Mouse (Mus musculus) hindbrain, embryonic 12.5 days (tissue): ENCODE data around the gene Ikzf2. TPM values are rescaled to one million over a fixed set of nuclear protein-coding genes. Genes with fewer than 3 reads are reported as not detected.

Experiments used
- ATAC-seq: fragments of 200-750 bp; cut with Nextera tagmentation; 2 replicates; pipeline ENCODE4 v1.8.0; 2017; ENCODE audit warnings: moderate TSS enrichment; ENCODE audit not compliant: low FRiP score
- H3K27ac ChIP-seq: fragments of 300-500 bp; sonication (generic); 2 replicates; pipeline ENCODE4 v1.5.1; 2016; ENCODE audit warnings: mild to moderate bottlenecking
- H3K27me3 ChIP-seq: fragments of 300-500 bp; sonication (generic); 2 replicates; pipeline ENCODE4 v1.6.1; 2016; ENCODE audit warnings: mild to moderate bottlenecking
- H3K36me3 ChIP-seq: fragments of 300-500 bp; sonication (generic); 2 replicates; pipeline ENCODE4 v1.6.1; 2016; ENCODE audit warnings: mild to moderate bottlenecking
- H3K4me1 ChIP-seq: fragments of 300-500 bp; sonication (generic); 2 replicates; pipeline ENCODE4 v1.6.1; 2016
- H3K4me2 ChIP-seq: fragments of 300-500 bp; sonication (generic); replicated peaks from 2 replicates; pipeline ENCODE4 v1.6.1; 2016; ENCODE audit warnings: mild to moderate bottlenecking
- H3K4me3 ChIP-seq: fragments of 300-500 bp; sonication (generic); 2 replicates; pipeline ENCODE4 v1.5.1; 2016; ENCODE audit warnings: mild to moderate bottlenecking
- H3K9ac ChIP-seq: fragments of 300-500 bp; sonication (generic); 2 replicates; pipeline ENCODE4 v1.6.1; 2016; ENCODE audit warnings: mild to moderate bottlenecking, moderate library complexity
- H3K9me3 ChIP-seq: fragments of 300-500 bp; sonication (generic); replicated peaks from 2 replicates; pipeline ENCODE4 v1.6.1; 2016; ENCODE audit warnings: mild to moderate bottlenecking
- WGBS: fragments of 180-500 bp; shearing (Covaris S2); methylation state at CpG from one replicate; pipeline ENCODE4 v1.1.7; 2016; 5-methylcytosine and 5-hydroxymethylcytosine counted together
- polyA plus RNA-seq: library from polyadenylated mRNA; unstranded; fragments of >200 nt; fragmentation: Nextera tagmentation; extraction: Ambion mirVana; gene quantifications from 2 replicates; pipeline ENCODE4 v1.2.1, GENCODE M21; 2016

Gene Ikzf2
- polyA plus RNA-seq, 1 experiment from 2014 or later, result 6.2 TPM

- Histone ChIP-seq H3K4me2 (no peak overlapping the region), H3K27ac (no peak overlapping the region), H3K27me3 (no peaks in the 10 kb centered on the region), H3K4me3 (no peak overlapping the region), H3K9me3 (no peaks in the 10 kb centered on the region), H3K4me1 (no peaks in the 10 kb centered on the region), H3K9ac (no peak overlapping the region), H3K36me3 (no peaks in the 10 kb centered on the region)
- no peak for ATAC-seq
- 84% methylated on average over 11 of the region's 11 CpGs for WGBS
Measured at GRCm38 (mm10) chr1:69493309-69494047, 193.6 kb downstream of the Ikzf2 start.

- 94% methylated on average over 4 of the region's 4 CpGs for WGBS
- Histone ChIP-seq H3K4me3 (no peak overlapping the region), H3K9ac (no peak overlapping the region), H3K27ac (no peak overlapping the region), H3K4me1 (no peaks in the 10 kb centered on the region), H3K4me2 (no peak overlapping the region), H3K9me3 (no peaks in the 10 kb centered on the region), H3K27me3 (no peaks in the 10 kb centered on the region), H3K36me3 (no peaks in the 10 kb centered on the region)
- no peak for ATAC-seq
Measured at GRCm38 (mm10) chr1:69492013-69492412, 195.0 kb downstream of the Ikzf2 start.

GRCm38 (mm10) chr1:69489026-69489425 is 198.0 kb downstream of the Ikzf2 start:
- H3K27ac ChIP-seq, result no peak overlapping the region
- 63% methylated on average over 7 of the region's 7 CpGs for WGBS
- no peak overlapping the region for H3K4me3 ChIP-seq
- no peaks in the 10 kb centered on the region for H3K27me3 ChIP-seq
- H3K36me3 ChIP-seq, result no peaks in the 10 kb centered on the region
- no peak overlapping the region for H3K9ac ChIP-seq
- no peak overlapping the region for H3K4me2 ChIP-seq
- H3K4me1 ChIP-seq, result no peaks in the 10 kb centered on the region
- H3K9me3 ChIP-seq, result no peaks in the 10 kb centered on the region
- no peak for ATAC-seq

GRCm38 (mm10) chr1:69488625-69489024 is 198.4 kb downstream of the Ikzf2 start:
- no peaks in the 10 kb centered on the region for H3K36me3 ChIP-seq
- H3K27ac ChIP-seq, result no peak overlapping the region
- no peaks in the 10 kb centered on the region for H3K27me3 ChIP-seq
- no peak for ATAC-seq
- WGBS, result 75% methylated on average over 6 of the region's 6 CpGs
- no peak overlapping the region for H3K4me2 ChIP-seq
- H3K4me3 ChIP-seq, result no peak overlapping the region
- H3K9me3 ChIP-seq, result no peaks in the 10 kb centered on the region
- H3K4me1 ChIP-seq, result no peaks in the 10 kb centered on the region
- no peak overlapping the region for H3K9ac ChIP-seq

Other genes starting within 250 kb of the Ikzf2 start
- 2.5 and 3.2 TPM in 2 replicates for gene Spag16, start 139.7 kb upstream of the Ikzf2 start, polyA plus RNA-seq